Mouse (Mus musculus): ENCODE measurements around the gene P3h2.
A peak's percentile ranks its signal among the peaks of the same experiment; 100 is the strongest.

P3h2 gene

DNA sequence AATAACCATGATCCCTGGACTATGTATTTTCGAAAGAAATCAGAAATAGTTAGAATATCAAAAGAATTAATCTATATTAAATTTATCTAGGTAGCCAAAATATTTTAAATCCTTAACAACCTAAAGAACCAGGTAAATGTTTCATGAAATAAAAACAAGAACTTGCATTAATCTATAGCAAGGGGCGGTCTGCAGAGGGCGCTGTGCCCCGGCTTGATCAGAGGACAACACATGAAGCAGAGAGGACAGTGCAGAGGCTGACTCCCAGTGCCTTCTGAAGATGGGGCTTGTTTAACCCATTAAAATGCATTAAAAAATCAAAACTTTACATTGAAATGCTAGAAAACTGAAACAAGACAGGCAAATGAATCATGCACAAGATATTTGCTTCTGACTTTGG is 121.9 kb downstream of the P3h2 start:
- no peak for DNase-seq (ENCODE audit: low read depth, low spot score)

DNA sequence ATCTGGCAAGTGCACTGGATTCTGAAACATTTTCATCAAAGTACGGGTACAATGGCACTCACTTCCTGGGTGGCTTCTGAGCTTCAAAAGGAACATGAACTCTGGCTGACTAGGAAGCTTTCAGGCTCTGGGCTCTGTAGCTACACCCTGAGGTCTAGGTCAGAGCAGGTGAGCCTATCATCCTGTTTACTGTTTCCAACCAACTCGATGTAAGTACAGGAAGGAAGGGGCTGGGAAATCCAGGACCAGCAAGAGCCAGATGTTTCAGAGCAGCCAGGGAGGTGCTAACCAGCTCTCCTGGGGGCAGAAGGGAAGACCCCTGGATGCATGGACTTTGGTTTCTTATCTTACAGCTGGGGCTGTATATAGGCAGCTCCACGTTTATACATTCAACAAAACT is 126.5 kb downstream of the P3h2 start:
- DNase-seq (ENCODE audit: low read depth, low spot score): no peak

DNA sequence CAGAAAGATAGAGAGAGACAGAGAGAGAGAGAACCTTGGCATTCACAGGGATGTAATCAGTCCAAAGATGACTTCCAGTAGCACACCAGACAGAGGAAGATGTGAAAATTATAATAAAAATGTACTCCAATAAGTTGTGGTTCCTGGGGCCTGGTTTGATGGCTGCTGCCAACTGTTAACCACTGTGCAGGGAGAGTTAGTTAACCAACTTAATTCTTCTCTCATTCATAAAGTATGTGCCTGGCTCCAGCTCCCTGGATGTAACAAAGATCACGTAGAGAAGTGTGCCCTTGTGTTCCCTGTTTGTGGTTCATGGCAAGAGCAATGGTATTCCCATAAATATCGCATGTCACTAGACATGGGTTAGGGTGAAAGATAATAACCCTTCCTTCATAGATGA is 128.4 kb downstream of the P3h2 start:
- DNase-seq (ENCODE audit: low read depth, low spot score): no peak

DNA sequence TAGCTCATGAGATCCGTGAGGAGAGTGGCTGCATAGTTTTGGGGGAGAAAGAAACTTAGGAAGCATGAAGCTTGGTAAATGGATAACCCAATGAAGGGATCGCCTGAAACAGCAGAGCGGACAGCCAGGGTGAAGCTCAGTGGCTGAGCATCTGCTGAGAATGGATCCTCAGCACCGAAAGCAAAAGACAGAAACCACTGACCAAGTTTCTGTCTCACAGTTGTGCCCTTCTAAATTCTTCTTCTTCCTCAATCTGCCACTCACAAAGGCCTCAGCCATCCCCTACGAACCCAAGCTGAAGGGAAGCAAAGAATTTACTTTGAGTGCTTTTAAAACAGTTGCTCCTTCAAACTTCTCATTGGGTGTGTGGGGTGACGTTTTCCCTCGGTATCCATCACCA is 134.3 kb downstream of the P3h2 start:
- DNase-seq (ENCODE audit: low read depth, low spot score): no peak

DNA sequence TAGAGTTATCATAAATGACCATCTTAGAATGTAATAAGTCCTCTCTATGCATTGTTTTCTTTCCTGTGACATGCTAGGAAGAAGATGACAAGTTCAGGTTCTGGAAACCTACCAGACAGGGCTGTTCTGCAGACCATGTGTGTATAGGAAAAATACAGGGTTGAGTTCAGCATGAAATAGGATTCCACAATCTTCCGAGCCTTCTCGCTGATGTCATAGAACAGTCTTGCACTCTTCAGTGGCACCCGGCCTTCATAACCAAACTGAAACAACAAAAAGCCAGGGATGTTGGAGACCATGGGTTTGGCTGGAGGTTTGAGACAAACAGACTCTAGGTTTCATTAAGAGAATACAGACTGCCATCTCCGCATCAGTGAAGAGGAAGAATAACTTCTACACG is 134.9 kb downstream of the P3h2 start:
- no peak for DNase-seq (ENCODE audit: low read depth, low spot score)

- DNase-seq (ENCODE audit: low read depth, low spot score): peak; percentile 56
These were observed 135.4 kb downstream of the P3h2 start for GRCm38 (mm10) chr16:25970193-25970592.

DNA sequence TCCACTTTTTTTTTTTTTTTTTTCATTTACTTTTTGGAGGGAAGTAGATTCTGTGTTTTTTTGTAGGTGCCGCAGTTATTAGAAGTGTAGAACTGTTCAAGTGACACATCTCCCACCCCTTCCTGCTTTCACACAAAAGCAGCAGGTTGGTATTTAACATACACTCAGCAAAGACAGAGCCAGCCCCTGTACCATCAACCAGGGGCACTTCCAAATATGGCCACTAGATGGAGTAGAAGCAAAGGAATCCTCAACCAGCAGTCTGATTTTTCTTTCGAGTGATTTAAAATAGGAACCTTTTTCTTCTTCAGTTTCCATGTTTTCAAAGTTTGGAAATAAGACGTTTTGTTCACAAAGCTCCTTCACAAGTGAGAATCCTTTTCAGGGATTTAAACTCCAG is 138.3 kb downstream of the P3h2 start:
- peak; percentile 47 for DNase-seq (ENCODE audit: low read depth, low spot score)

- DNase-seq (ENCODE audit: low read depth, low spot score): peak; percentile 21
These were observed 141.7 kb downstream of the P3h2 start for GRCm38 (mm10) chr16:25963856-25964255.

DNA sequence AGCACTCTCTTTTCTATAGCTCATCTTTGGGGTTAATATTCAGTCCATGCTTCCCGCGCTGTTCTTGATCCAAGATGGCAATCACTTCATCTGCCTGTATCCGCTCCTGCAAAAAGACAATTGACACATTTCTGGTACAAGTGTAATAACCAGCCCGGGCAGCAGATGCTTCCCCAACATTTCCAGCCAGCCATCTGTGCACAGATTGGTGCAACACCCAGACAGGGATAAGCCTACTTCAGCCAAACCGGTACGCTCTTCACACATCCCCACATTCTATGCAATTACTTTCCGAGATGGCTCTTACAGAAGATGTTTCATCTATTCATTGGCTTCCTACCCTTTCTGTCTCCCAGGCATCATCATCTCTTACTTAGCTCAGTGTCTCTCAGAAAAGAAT is 145.2 kb downstream of the P3h2 start:
- no peak for DNase-seq (ENCODE audit: low read depth, low spot score)

DNA sequence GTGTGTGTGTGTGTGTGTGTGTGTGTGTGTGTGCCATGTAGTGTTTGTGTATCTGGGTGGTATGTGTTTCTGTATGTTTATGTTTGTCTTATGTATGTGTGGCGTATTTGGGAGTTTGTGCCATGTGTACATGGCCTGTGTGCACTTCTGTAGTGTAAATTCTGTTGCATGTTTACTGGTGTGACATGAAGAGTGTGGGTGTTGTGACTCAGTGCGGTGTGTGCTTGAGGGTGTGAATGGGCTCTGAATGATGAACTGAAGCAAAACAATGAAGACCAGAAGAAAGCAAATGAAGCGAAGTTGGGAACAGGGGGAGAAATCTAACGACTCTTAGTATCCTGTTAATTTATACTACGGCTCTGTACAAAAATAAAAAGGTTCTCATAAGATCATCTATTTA is 145.7 kb downstream of the P3h2 start:
- DNase-seq (ENCODE audit: low read depth, low spot score): no peak

GRCm38 (mm10) chr16:25958650-25959238 is 146.8 kb downstream of the P3h2 start:
- DNase-seq (ENCODE audit: low read depth, low spot score): no peak

GRCm38 (mm10) chr16:25958213-25958612 is 147.4 kb downstream of the P3h2 start:
- DNase-seq (ENCODE audit: low read depth, low spot score): no peak

DNA sequence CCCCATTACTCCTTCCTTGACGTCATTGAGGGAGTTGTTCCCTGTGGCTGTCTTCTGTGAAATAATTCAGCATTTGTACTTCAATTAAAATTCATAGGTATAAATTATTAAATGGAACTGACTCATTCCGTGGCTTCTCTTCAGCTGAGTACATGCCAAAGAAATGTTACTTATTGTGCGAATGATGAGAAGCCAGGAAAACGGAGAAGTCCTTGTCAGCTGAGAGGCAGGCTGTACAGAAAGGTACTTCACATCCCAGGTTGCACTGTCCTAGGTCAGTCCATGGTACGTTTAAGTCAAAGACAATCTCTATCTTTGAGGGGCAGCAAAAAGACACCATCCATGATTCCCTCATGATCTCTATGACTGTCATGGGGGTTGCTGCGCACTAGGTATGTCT is 148.8 kb downstream of the P3h2 start:
- no peak for DNase-seq (ENCODE audit: low read depth, low spot score)

- DNase-seq (ENCODE audit: low read depth, low spot score): no peak
These were observed 151.0 kb downstream of the P3h2 start for GRCm38 (mm10) chr16:25954614-25955013.

- DNase-seq (ENCODE audit: low read depth, low spot score): no peak
These were observed 152.2 kb downstream of the P3h2 start for GRCm38 (mm10) chr16:25953359-25953758.

DNA sequence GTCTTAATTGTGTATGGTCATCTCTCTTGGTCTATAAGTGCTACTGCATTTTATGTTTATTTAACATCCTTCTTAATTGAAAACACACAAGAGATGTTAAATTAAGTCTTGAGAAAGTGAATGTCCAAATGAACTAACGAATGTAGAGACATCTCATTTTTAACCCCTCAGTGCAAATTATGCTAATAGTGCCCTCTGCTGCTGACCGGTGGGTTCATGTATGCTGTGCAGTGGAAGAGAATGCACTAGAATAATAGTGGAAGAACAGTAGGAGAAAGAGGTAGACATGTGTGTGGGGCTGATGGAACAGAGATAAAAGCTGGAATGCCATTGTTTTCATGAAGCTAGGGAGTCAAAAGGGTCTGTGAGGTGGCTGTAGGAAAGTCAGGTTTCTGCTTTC is 153.6 kb downstream of the P3h2 start:
- no peak for DNase-seq (ENCODE audit: low read depth, low spot score)

GRCm38 (mm10) chr16:25948067-25948466 is 157.5 kb downstream of the P3h2 start:
- no peak for DNase-seq (ENCODE audit: low read depth, low spot score)

- no peak for DNase-seq (ENCODE audit: low read depth, low spot score)
These were observed 160.2 kb downstream of the P3h2 start for GRCm38 (mm10) chr16:25945151-25945955.

DNA sequence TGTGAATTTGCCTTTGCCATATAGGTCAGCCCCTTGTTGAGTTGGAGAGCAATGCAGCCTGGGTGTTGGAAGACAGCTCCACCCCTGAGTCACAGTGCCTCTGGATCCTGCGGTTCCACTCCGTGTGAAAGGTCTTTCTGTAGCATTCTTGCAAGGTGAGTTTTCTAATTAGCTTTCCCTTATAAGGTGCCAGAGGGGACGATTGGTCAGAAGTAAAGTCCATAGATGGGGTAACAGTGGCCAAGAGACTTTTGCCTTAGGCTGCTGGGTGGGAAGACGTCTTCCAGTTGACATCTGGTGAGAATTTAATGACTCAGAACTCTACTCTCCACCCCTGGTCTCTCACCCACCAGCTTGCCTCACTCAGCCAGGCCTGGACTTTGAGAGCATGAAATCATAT is 163.3 kb downstream of the P3h2 start:
- no peak for DNase-seq (ENCODE audit: low read depth, low spot score)

- DNase-seq (ENCODE audit: low read depth, low spot score): no peak
These were observed 171.4 kb downstream of the P3h2 start for GRCm38 (mm10) chr16:25934181-25934580.

DNA sequence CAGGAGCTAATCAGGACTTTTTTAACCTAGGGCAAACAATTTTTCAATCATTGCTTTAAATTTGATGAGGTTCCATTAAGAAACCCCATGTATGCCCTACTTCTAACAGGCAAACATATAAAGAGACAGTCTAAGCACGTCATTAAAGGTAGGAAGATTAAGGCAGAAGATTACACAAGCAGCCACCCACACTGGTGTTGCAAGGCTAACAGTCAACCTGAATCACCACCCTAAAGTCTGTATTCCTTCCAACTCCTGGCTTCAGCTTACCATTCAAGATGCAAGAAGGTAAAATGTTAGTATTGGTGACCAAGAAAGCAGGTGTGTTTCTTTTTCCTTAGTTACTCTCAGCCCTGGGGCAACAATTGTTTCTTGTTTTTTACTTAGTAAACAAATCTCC is 193.4 kb downstream of the P3h2 start:
- no peak for DNase-seq (ENCODE audit: low read depth, low spot score)

Measured in CD4-positive helper T cell, adult 2 months (primary cell).